Mouse (Mus musculus) neural tube, embryonic 13.5 days (tissue): Measurements from ENCODE around the gene 1700028P14Rik. TPM values are rescaled to one million over a fixed set of nuclear protein-coding genes. Genes with fewer than 3 reads are reported as not detected.
"Not testable (repeated sequence)": the region's sequence is repeated elsewhere in the genome, so short reads cannot be mapped to it uniquely, and the experiment has no call there.

Experiments used
- ATAC-seq: fragments of 200-750 bp; cut with Nextera tagmentation; 2 replicates; pipeline ENCODE4 v1.8.0; 2017; ENCODE audit warnings: low read depth, mild to moderate bottlenecking, moderate TSS enrichment, moderate library complexity
- H3K27ac ChIP-seq: fragments of 300-500 bp; sonication (generic); replicated peaks from 2 replicates; pipeline ENCODE4 v1.5.1; 2015; ENCODE audit warnings: moderate library complexity, mild to moderate bottlenecking, inconsistent platforms
- H3K27me3 ChIP-seq: fragments of 300-500 bp; sonication (generic); 2 replicates; pipeline ENCODE4 v1.6.1; 2015; ENCODE audit warnings: mild to moderate bottlenecking, inconsistent platforms
- H3K36me3 ChIP-seq: fragments of 300-500 bp; sonication (generic); 2 replicates; pipeline ENCODE4 v1.6.1; 2015; ENCODE audit warnings: mild to moderate bottlenecking, inconsistent platforms
- H3K4me1 ChIP-seq: fragments of 300-500 bp; sonication (generic); replicated peaks from 2 replicates; pipeline ENCODE4 v1.6.1; 2015; ENCODE audit warnings: inconsistent platforms
- H3K4me2 ChIP-seq: fragments of 300-500 bp; sonication (generic); 2 replicates; pipeline ENCODE4 v1.6.1; 2015; ENCODE audit warnings: inconsistent platforms, mild to moderate bottlenecking, moderate library complexity
- H3K4me3 ChIP-seq: fragments of 300-500 bp; sonication (generic); 2 replicates; pipeline ENCODE4 v1.5.1; 2015; ENCODE audit warnings: mild to moderate bottlenecking, inconsistent platforms
- H3K9ac ChIP-seq: fragments of 300-500 bp; sonication (generic); 2 replicates; pipeline ENCODE4 v1.6.1; 2015; ENCODE audit warnings: moderate library complexity, mild to moderate bottlenecking, inconsistent platforms
- H3K9me3 ChIP-seq: fragments of 300-500 bp; sonication (generic); 2 replicates; pipeline ENCODE4 v1.6.1; 2016; ENCODE audit warnings: inconsistent platforms
- WGBS: fragments of 180-500 bp; shearing (Covaris S2); methylation state at CpG from one replicate; pipeline ENCODE4 v1.1.7; 2015; 5-methylcytosine and 5-hydroxymethylcytosine counted together
- polyA plus RNA-seq: library from polyadenylated mRNA; unstranded; fragments of >200 nt; fragmentation: Nextera tagmentation; extraction: Ambion mirVana; gene quantifications from 2 replicates; pipeline ENCODE4 v1.2.1, GENCODE M21; 2015

The 1700028P14Rik gene
- polyA plus RNA-seq = 0.22 and 0.36 TPM in 2 replicates

DNA sequence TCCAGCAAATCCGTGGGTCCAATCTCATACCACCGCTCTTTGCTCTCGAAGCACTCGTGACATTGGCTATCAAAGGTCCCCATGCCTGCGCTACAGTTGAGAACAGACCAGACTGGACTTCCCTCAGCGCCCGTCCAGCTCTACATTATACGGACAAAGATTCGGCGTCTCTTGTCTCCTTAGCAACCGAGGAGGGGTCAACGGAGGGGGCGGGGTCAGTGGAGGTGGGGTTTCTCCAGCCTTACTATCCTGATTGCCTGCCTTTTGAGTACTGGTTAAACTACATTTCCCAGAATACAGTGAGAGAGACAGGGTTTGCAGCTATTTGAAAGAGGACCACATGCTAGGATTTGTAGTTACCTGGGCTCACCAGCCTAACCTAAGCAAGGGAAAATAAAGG, at the start of gene 1700028P14Rik:
TSS of gene 1700028P14Rik (minus strand) at position 169 of the 400 bp plus-strand sequence.
- Histone ChIP-seq H3K4me3 (peak within 1 kb of the TSS; percentile 20), H3K27me3 (0 out of 2 replicates have a peak, but pooled peaks cover 3% of the 10 kb centered on the region), H3K9ac (no peak within 1 kb of the TSS), H3K27ac (no peak within 1 kb of the TSS), H3K36me3 (no peaks in the 10 kb centered on the region), H3K4me2 (peak within 1 kb of the TSS; percentile 50), H3K9me3 (no peaks in the 10 kb centered on the region), H3K4me1 (0 out of 2 replicates have a peak, but pooled peaks cover 4% of the 10 kb centered on the region)
- peak; percentile 92 for ATAC-seq
- WGBS = 5% methylated on average over 13 of the region's 13 CpGs

- WGBS = 81% methylated on average over 4 of the region's 4 CpGs
- H3K9ac ChIP-seq = no peak overlapping the region
- no peak overlapping the region for H3K27ac ChIP-seq
- no peak for ATAC-seq
- no peak overlapping the region for H3K4me3 ChIP-seq
- H3K4me1 ChIP-seq = 0 out of 2 replicates have a peak, but pooled peaks cover 4% of the 10 kb centered on the region
- H3K27me3 ChIP-seq = no peaks in the 10 kb centered on the region
- H3K4me2 ChIP-seq = no peak overlapping the region
- H3K36me3 ChIP-seq = peaks cover 52% of the 10 kb centered on the region
- no peaks in the 10 kb centered on the region for H3K9me3 ChIP-seq
These were observed 46.5 kb upstream of the 1700028P14Rik start for GRCm38 (mm10) chr19:23699131-23699530.

DNA sequence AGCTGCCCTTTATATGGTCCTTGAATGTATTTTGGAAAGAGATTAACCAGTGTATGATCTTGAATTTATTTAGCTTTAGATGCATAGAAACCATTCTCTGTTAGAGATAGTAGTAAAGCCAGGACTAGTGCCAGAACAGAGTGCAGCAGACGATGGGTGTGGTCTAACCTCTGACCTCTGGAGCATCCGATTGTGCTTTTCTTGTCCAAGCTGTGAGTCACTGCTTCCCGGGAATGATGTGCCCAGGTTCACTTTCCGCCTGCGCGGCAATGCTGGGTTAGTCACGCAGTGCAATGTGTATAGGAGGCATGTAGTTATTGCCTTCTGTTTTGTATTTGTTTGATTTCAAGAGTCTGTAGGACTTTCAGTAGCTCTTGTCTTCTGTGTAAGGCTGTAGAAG, 45.8 kb upstream of the 1700028P14Rik start:
- Histone ChIP-seq H3K36me3 (peaks cover 52% of the 10 kb centered on the region), H3K9ac (no peak overlapping the region), H3K4me3 (no peak overlapping the region), H3K9me3 (no peaks in the 10 kb centered on the region), H3K27me3 (no peaks in the 10 kb centered on the region), H3K4me1 (0 out of 2 replicates have a peak, but pooled peaks cover 4% of the 10 kb centered on the region), H3K27ac (no peak overlapping the region), H3K4me2 (no peak overlapping the region)
- WGBS = 85% methylated on average over 7 of the region's 7 CpGs
- no peak for ATAC-seq

DNA sequence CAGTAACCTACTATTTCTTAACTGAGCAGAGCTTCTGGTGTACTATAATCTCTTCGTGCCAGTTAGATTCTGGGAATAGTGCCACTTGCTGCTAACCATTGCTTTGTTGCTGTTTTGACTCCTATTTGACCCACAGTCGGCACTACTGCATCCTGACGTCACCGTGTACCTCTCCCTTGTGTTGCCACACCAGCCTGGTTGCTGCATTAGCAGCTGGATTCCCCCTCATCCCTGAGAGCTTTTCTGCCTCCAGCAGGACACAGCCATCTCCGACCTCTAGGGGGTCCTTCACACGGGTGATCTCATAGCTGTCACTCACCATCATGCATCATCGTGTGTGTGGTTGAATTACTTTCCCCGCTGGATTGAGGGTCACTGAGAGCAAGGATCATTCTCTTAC, 45.2 kb upstream of the 1700028P14Rik start:
- no peaks in the 10 kb centered on the region for H3K27me3 ChIP-seq
- WGBS = 80% methylated on average over 8 of the region's 8 CpGs
- H3K9ac ChIP-seq = no peak overlapping the region
- ATAC-seq = no peak
- no peak overlapping the region for H3K27ac ChIP-seq
- 0 out of 2 replicates have a peak, but pooled peaks cover 4% of the 10 kb centered on the region for H3K4me1 ChIP-seq
- H3K36me3 ChIP-seq = peaks cover 52% of the 10 kb centered on the region
- no peak overlapping the region for H3K4me2 ChIP-seq
- H3K9me3 ChIP-seq = no peaks in the 10 kb centered on the region
- no peak overlapping the region for H3K4me3 ChIP-seq

DNA sequence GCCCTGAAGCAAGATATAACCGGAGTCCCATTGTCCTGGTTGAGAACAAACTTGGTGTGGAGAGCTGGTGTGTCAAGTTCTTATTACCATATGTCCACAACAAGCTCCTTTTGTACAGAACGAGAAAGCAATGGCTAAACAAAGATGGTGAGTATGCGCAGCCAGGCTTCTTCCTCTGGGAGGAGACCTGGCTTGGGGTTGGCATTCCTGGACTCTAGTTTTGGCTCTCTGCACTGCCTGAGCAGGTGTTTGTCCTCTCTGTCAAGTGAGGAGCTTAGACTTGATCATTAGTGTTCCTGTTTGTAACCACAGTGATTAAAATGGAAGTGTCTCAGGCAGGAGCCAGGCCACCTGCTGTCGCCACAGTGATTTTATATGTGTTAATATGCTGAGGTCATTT, 41.7 kb upstream of the 1700028P14Rik start:
- Histone ChIP-seq H3K4me3 (no peak overlapping the region), H3K27me3 (no peaks in the 10 kb centered on the region), H3K27ac (no peak overlapping the region), H3K36me3 (peaks cover 40% of the 10 kb centered on the region), H3K4me2 (no peak overlapping the region), H3K9me3 (no peaks in the 10 kb centered on the region), H3K4me1 (peaks cover 18% of the 10 kb centered on the region), H3K9ac (no peak overlapping the region)
- 71% methylated on average over 4 of the region's 4 CpGs for WGBS
- no peak for ATAC-seq

DNA sequence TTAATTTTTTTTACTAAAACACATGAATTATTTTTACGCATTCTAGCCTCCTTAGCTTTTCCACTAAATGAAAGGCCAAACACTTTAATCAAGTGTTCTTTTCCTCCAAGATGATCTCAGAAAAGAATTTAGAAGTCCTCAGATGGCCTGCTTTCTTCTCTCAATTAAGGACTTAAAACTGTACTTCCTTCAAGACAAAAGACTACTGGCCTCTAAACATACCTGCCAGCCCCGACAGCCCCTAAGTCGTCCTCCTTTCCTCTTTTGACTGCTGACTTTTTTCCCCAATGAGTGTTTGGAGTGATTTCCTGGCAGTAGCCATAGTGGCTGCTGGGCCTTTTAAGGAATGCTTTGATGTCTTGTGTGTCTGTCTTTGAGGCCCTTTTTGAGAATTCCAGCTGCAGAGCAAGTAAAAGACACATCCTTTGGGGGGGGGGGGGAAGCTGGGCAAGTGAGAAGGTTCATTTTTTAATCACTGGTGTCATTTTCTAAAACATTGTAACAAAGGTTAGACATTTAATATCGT, 35.9 kb upstream of the 1700028P14Rik start:
- Histone ChIP-seq H3K27me3 (no peaks in the 10 kb centered on the region), H3K4me2 (peak overlapping the region; percentile 59), H3K36me3 (no peaks in the 10 kb centered on the region), H3K9ac (peak overlapping the region; percentile 54), H3K27ac (no peak overlapping the region), H3K4me3 (peak overlapping the region; percentile 85), H3K4me1 (peaks cover 23% of the 10 kb centered on the region), H3K9me3 (no peaks in the 10 kb centered on the region)
- no peak for ATAC-seq
- 11% methylated on average over 4 of the region's 4 CpGs for WGBS

GRCm38 (mm10) chr19:23687296-23688021, 34.8 kb upstream of the 1700028P14Rik start, which contains the start of gene Ptar1:
Gene Ptar1, plus strand, starts transcription at chr19:23687429.
- ATAC-seq = peak; percentile 95
- under 1% methylated on average over 92 of the region's 93 CpGs for WGBS
- no peaks in the 10 kb centered on the region for H3K9me3 ChIP-seq

GRCm38 (mm10) chr19:23686962-23687295, 34.3 kb upstream of the 1700028P14Rik start:
- Histone ChIP-seq H3K4me2 (peak overlapping the region; percentile 59), H3K27me3 (no peaks in the 10 kb centered on the region), H3K9me3 (no peaks in the 10 kb centered on the region), H3K4me3 (peak overlapping the region; percentile 85), H3K27ac (peak overlapping the region; percentile 96), H3K36me3 (no peaks in the 10 kb centered on the region), H3K9ac (peak overlapping the region; percentile 85), H3K4me1 (peaks cover 23% of the 10 kb centered on the region)
- no peak; the same call in 1 of the 2 replicates for ATAC-seq
- WGBS = 1% methylated on average over 14 of the region's 14 CpGs

More at GRCm38 (mm10) chr19:23687296-23688021, 34.8 kb upstream of the 1700028P14Rik start, which contains the start of gene Ptar1:
- Histone ChIP-seq H3K4me2 (peak within 1 kb of the TSS; percentile 59), H3K4me3 (peak within 1 kb of the TSS; percentile 85), H3K4me1 (peaks cover 23% of the 10 kb centered on the region), H3K9ac (peak within 1 kb of the TSS; percentile 85), H3K36me3 (no peaks in the 10 kb centered on the region), H3K27ac (peak within 1 kb of the TSS; percentile 96), H3K27me3 (no peaks in the 10 kb centered on the region)

DNA sequence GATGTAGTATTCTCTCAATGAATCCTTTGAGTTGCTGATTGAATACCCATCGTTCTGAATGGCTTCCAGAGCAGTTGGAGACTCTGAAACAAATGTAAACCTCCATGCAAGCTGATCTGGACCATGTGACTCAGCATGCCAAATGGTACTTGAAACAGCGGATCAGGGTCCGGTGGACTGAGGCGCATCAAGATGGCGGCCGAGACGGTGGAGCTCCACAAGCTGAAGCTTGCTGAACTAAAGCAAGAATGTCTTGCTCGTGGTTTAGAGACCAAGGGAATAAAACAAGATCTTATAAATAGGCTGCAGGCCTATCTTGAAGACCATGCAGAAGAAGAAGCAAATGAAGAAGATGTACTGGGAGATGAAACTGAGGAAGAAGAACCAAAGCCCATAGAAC, 23.0 kb upstream of the 1700028P14Rik start:
- not testable (repeated sequence) for H3K4me2 ChIP-seq, ATAC-seq

GRCm38 (mm10) chr19:23673021-23673420, 20.4 kb upstream of the 1700028P14Rik start:
- Histone ChIP-seq H3K9ac (no peak overlapping the region), H3K27me3 (no peaks in the 10 kb centered on the region), H3K4me2 (no peak overlapping the region), H3K9me3 (peaks cover 3% of the 10 kb centered on the region; the same call in 1 of the 2 replicates), H3K36me3 (no peaks in the 10 kb centered on the region), H3K4me1 (no peaks in the 10 kb centered on the region), H3K27ac (no peak overlapping the region), H3K4me3 (no peak overlapping the region)
- no peak for ATAC-seq
- WGBS = 67% methylated on average over 2 of the region's 2 CpGs

More for the DNA sequence above, 23.0 kb upstream of the 1700028P14Rik start:
- 94% methylated on average over 8 of the region's 8 CpGs for WGBS
- not testable (repeated sequence) for H3K4me3 ChIP-seq, H3K9ac ChIP-seq, H3K4me1 ChIP-seq, H3K9me3 ChIP-seq, H3K27ac ChIP-seq, H3K27me3 ChIP-seq, H3K36me3 ChIP-seq

DNA sequence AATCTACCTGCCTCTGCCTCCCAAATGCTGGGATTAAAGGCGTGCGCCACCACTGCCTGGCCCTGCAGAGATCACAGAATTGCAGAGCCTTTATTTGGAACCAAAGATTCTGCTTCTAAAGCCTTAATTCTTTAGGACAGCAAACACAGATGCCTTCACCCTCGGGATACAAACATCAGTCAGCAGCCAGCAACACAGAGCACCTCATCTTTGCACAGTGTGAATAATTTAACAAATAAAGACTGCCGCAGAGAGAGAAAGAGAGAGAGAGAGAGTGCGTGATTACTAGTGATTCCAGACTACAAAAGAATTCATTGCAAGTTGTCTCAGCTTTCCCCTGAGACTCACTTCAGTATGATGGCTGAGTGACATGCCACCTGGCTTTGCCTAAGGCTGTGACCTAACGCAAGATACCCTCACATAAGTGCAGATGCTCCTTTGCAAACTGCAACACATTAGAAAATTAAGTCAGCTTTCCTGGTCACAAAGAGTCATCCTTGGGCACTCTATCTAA, 15.6 kb upstream of the 1700028P14Rik start:
- H3K27ac ChIP-seq = no peak overlapping the region
- no peak overlapping the region for H3K4me3 ChIP-seq
- no peak for ATAC-seq
- no peaks in the 10 kb centered on the region for H3K27me3 ChIP-seq
- WGBS = 52% methylated on average over 6 of the region's 6 CpGs
- H3K36me3 ChIP-seq = no peaks in the 10 kb centered on the region
- H3K4me1 ChIP-seq = no peaks in the 10 kb centered on the region
- H3K4me2 ChIP-seq = no peak overlapping the region
- no peak overlapping the region for H3K9ac ChIP-seq
- H3K9me3 ChIP-seq = no peaks in the 10 kb centered on the region

DNA sequence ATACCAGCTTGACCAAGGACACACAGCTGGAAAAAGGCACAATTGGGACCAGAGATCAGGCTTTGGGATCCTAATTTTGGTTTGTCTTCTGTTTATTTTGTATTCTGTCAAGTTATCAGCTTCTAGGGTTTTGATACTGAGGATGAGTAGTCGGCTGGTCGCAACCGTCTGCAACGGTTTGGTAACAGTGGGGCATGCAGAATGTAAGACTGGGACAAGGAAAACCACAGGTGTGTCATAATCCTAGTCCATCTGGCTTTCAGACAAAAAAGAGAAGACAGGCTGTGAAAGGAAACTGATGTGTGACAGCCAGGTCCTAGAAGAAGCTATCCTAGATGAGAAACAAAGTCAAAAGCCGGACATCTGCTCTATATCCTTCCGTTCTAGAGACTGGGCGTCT, 11.5 kb upstream of the 1700028P14Rik start:
- Histone ChIP-seq H3K27ac (no peak overlapping the region), H3K9me3 (no peaks in the 10 kb centered on the region), H3K27me3 (no peaks in the 10 kb centered on the region), H3K9ac (no peak overlapping the region), H3K36me3 (no peaks in the 10 kb centered on the region), H3K4me3 (no peak overlapping the region), H3K4me1 (no peaks in the 10 kb centered on the region), H3K4me2 (no peak overlapping the region)
- 92% methylated on average over 7 of the region's 7 CpGs for WGBS
- no peak for ATAC-seq
